Mouse (Mus musculus): ENCODE measurements around the gene Cdipt.
A peak's percentile ranks its signal among the peaks of the same experiment; 100 is the strongest.

Cdipt gene

GRCm38 (mm10) chr7:127013385-127013784 lies 37.7 kb downstream of the Cdipt start:
- peak in 1 of 2 experiments; percentile 32 for DNase-seq

- peak; percentile 66 to 74 for DNase-seq
These were observed 38.6 kb downstream of the Cdipt start, which contains the start of gene Mvp for GRCm38 (mm10) chr7:127014320-127014719. Gene Mvp, minus strand, starts transcription at chr7:127014621.

- peak; percentile 32 to 42 for DNase-seq
These were observed 39.3 kb downstream of the Cdipt start for GRCm38 (mm10) chr7:127014993-127015392.

GRCm38 (mm10) chr7:127016081-127016480 lies 40.4 kb downstream of the Cdipt start:
- peak in 1 of 2 experiments; percentile 74 for DNase-seq

- no peak for DNase-seq
These were observed 40.6 kb downstream of the Cdipt start, which contains the start of gene Pagr1b for GRCm38 (mm10) chr7:127016481-127016485. Gene Pagr1b, minus strand, starts transcription at chr7:127016484.

- peak; percentile 78 to 80 for DNase-seq
These were observed 40.8 kb downstream of the Cdipt start for GRCm38 (mm10) chr7:127016486-127016938.

GRCm38 (mm10) chr7:127016971-127017949 lies 41.5 kb downstream of the Cdipt start, which contains the start of gene Pagr1a:
Gene Pagr1a, minus strand, starts transcription at chr7:127017352.
- peak; percentile 97 to 98 for DNase-seq

- peak; percentile 32 to 34 for DNase-seq
These were observed 42.2 kb downstream of the Cdipt start for GRCm38 (mm10) chr7:127017950-127018345.

- peak; percentile 49 to 52 for DNase-seq
These were observed 42.9 kb downstream of the Cdipt start for GRCm38 (mm10) chr7:127018416-127019305.

GRCm38 (mm10) chr7:127019306-127019960 lies 43.7 kb downstream of the Cdipt start:
- DNase-seq: peak; percentile 47 to 53

GRCm38 (mm10) chr7:127020031-127020430 lies 44.3 kb downstream of the Cdipt start:
- peak; percentile 59 for DNase-seq

GRCm38 (mm10) chr7:127020491-127020890 lies 44.8 kb downstream of the Cdipt start:
- DNase-seq: peak; percentile 58 to 66

GRCm38 (mm10) chr7:127020901-127021562 lies 45.3 kb downstream of the Cdipt start, which contains the start of the genes Gm42742 and Prrt2:
Gene Gm42742, minus strand, starts transcription at chr7:127021097.
Gene Prrt2, minus strand, starts transcription at chr7:127021211.
- peak; percentile 84 to 88 for DNase-seq

GRCm38 (mm10) chr7:127021563-127022527 lies 46.1 kb downstream of the Cdipt start:
- DNase-seq: peak in 1 of 2 experiments; percentile 17

GRCm38 (mm10) chr7:127022528-127023271 lies 47.0 kb downstream of the Cdipt start:
- DNase-seq: peak in 1 of 2 experiments; percentile 51

- DNase-seq: peak; percentile 45 to 62
These were observed 47.6 kb downstream of the Cdipt start for GRCm38 (mm10) chr7:127023272-127023691.

- DNase-seq: peak; percentile 49 to 58
These were observed 48.4 kb downstream of the Cdipt start for GRCm38 (mm10) chr7:127023896-127024690.

GRCm38 (mm10) chr7:127024755-127025555 lies 49.2 kb downstream of the Cdipt start:
- DNase-seq: peak; percentile 90 to 91
